In the genomic region with DNA sequence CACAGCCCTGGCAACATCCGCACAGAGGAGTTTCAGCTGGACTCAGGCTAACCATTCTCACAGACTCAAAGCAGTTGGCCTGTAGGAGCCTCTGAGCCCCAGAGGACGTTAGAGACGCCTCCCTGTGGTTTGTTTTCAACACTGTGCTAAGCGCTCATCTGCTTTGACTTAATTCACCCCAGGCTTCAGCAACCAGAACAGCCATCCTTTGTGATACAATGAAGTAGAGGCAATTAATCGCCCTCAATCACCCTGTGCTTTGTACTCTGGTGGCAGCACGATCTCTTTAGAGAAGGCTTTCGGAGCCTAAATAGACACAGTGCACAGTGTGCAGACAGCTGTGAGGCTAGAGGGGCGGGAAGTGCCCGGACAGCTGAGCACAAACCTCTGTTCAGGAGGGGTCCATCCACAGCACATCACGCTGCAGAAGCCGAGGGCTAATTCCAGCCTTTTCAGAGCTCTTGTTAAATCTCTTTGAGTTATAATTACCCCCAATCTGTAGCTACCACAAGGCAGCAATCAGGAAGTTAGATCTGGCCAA, we compare ENCODE assay signal across 10 mouse cellular contexts. TPM values are rescaled to one million over a fixed set of nuclear protein-coding genes. Genes with fewer than 3 reads are reported as not detected.
DNase-seq lines count a peak whose midpoint lies in the region; ATAC-seq lines count a peak whose summit lies in the region.
"Had no signal": no experiment of that assay in that cellular context is flagged by ENCODE, and none has a peak within 500 bp of the region (broad histone marks: within the 10 kb centered on the region; RNA-seq: fewer than 3 reads in every experiment).

No protein-coding gene starts in this region.

- peak overlapping the region; percentile 30; the same call in 1 of the 2 replicates for H3K9ac ChIP-seq in forebrain, embryonic 14.5 days (ENCODE audit: low read length)
- H3K9ac ChIP-seq in midbrain, embryonic 11.5 days (ENCODE audit: low read length): peak overlapping the region; percentile 49

- H3K4me1 ChIP-seq in forebrain, embryonic 14.5 days (ENCODE audit: control insufficient read depth, insufficient read depth, low read length): peaks cover 30% of the 10 kb centered on the region
- H3K4me1 ChIP-seq in midbrain, embryonic 11.5 days (ENCODE audit: control insufficient read depth, insufficient read depth, low read length): peaks cover 28% of the 10 kb centered on the region

- peak overlapping the region; percentile 67 for H3K27ac ChIP-seq in forebrain, embryonic 14.5 days (ENCODE audit: low read depth, low read length)
- peak overlapping the region; percentile 68 for H3K27ac ChIP-seq in midbrain, embryonic 11.5 days (ENCODE audit: low read depth, low read length)
- H3K27ac ChIP-seq: macrophage had no signal

- H3K27me3 ChIP-seq in forebrain, embryonic 14.5 days (replicated peaks; ENCODE audit: control insufficient read depth, insufficient read depth, low read length): no peaks in the 10 kb centered on the region
- no peaks in the 10 kb centered on the region for H3K27me3 ChIP-seq in midbrain, embryonic 11.5 days (ENCODE audit: control insufficient read depth, insufficient read depth, low read length)

- peak; percentile 53 to 70 for DNase-seq in right cerebral cortex, postnatal 10 days (ENCODE audit: low spot score in 2 of 2)
- no peak for DNase-seq in right cerebral cortex, postnatal 4 days
- DNase-seq in forebrain, embryonic 14.5 days (ENCODE audit: low spot score): peak; percentile 82
- peak; percentile 93 for DNase-seq in midbrain, embryonic 11.5 days (ENCODE audit: low spot score, missing footprints)
- no peak for DNase-seq in urinary bladder, adult 18-20 months (ENCODE audit: low spot score in 2 of 2)
- DNase-seq: cerebellum, adult 11 months had no signal

- H3K4me3 ChIP-seq in forebrain, embryonic 14.5 days (ENCODE audit: low read depth, low read length): no peak overlapping the region
- H3K4me3 ChIP-seq in midbrain, embryonic 11.5 days (ENCODE audit: low read depth, low read length): no peak overlapping the region

- H3K9me3 ChIP-seq in forebrain, embryonic 14.5 days (replicated peaks; ENCODE audit: control insufficient read depth, low read length): no peaks in the 10 kb centered on the region
- H3K9me3 ChIP-seq in midbrain, embryonic 11.5 days (ENCODE audit: control insufficient read depth, low read length): no peaks in the 10 kb centered on the region

- 0 out of 2 replicates have a peak overlapping the region, but pooled peaks have one; percentile 3 for H3K4me2 ChIP-seq in forebrain, embryonic 14.5 days (ENCODE audit: low read length)
- peak overlapping the region; percentile 7; the same call in 1 of the 2 replicates for H3K4me2 ChIP-seq in midbrain, embryonic 11.5 days

- no peaks in the 10 kb centered on the region for H3K36me3 ChIP-seq in forebrain, embryonic 14.5 days (ENCODE audit: control insufficient read depth, insufficient read depth, low read length)
- H3K36me3 ChIP-seq in midbrain, embryonic 11.5 days (ENCODE audit: control insufficient read depth, insufficient read depth, low read length): no peaks in the 10 kb centered on the region

- peak; percentile 90 for ATAC-seq in forebrain, embryonic 14.5 days
- ATAC-seq in midbrain, embryonic 11.5 days (ENCODE audit: low FRiP score): peak; percentile 89
- ATAC-seq in monocyte, adult 5-6 weeks (replicated peaks; ENCODE audit: insufficient number of reproducible peaks, low FRiP score, low TSS enrichment, poor library complexity, severe bottlenecking): no peak
- no peak for ATAC-seq in megakaryocyte-erythroid progenitor cell, adult 5-6 weeks (replicated peaks; ENCODE audit: low FRiP score, low TSS enrichment, poor library complexity, severe bottlenecking)
- ATAC-seq in erythroid progenitor cell, adult 5-6 weeks (replicated peaks; ENCODE audit: low FRiP score, poor library complexity, severe bottlenecking): no peak

- WGBS in forebrain, embryonic 14.5 days: 2% methylated on average over 11 of the region's 11 CpGs
- 2% methylated on average over 11 of the region's 11 CpGs for WGBS in midbrain, embryonic 11.5 days

RNA-seq across cellular contexts. Expression of gene Dpysl4, which starts 54.2 kb away (rescaled TPM):
- 123 and 141 TPM in 2 replicates for polyA plus RNA-seq in forebrain, embryonic 14.5 days (2014; fragmentation: Nextera tagmentation; extraction: Ambion mirVana)
- polyA plus RNA-seq in midbrain, embryonic 11.5 days (2014; fragmentation: Nextera tagmentation; extraction: Ambion mirVana): 167 and 179 TPM in 2 replicates
- 0.32 TPM in 1 of 3 replicates, not detected in the others for total RNA-seq in monocyte, adult 5-6 weeks (2017)
- total RNA-seq in megakaryocyte-erythroid progenitor cell, adult 5-6 weeks (2014; fragmentation: Nextera tagmentation): not detected in 2 replicates
- not detected in 2 replicates for total RNA-seq in megakaryocyte-erythroid progenitor cell, adult 5-6 weeks (2017)
- not detected in 2 replicates for total RNA-seq in erythroid progenitor cell, adult 5-6 weeks (2015; ENCODE audit: low replicate concordance)
- total RNA-seq in erythroid progenitor cell, adult 5-6 weeks (2017; ENCODE audit: low replicate concordance): not detected in 2 replicates
- polyA plus RNA-seq: macrophage had no signal

Comparison
In these comparisons a context has a peak if more than half of its experiments do, and no peak if none do; other contexts are left out.
1. DNase-seq: peak in right cerebral cortex, postnatal 10 days (2 of 2), forebrain, embryonic 14.5 days (single experiment) and midbrain, embryonic 11.5 days (single experiment); none in right cerebral cortex, postnatal 4 days (single experiment) and urinary bladder, adult 18-20 months (0 of 2).
2. ATAC-seq: peak in forebrain, embryonic 14.5 days (single experiment) and midbrain, embryonic 11.5 days (single experiment); none in monocyte, adult 5-6 weeks (single experiment), megakaryocyte-erythroid progenitor cell, adult 5-6 weeks (single experiment) and erythroid progenitor cell, adult 5-6 weeks (single experiment).